14 mouse cellular contexts compared by ENCODE assay signal in the genomic region with DNA sequence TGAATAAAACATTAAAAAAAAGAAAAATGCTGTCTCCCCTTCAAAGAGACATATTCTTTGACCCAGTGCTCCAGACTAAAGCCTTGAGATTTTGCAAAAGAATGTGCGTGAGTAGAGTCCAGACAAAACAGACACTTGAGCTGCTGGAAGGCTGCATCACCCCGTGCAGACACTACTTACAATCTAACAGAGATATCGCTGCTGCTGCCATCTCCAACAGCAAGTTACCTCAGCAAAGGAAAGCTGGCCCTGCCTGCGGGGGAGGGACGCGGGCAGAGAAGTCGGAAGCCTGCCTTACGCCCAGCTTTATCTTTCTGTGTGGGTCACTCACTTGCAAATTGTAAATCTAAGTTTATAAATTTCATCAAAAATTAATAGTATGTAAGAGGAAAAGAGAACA. TPM values are rescaled to one million over a fixed set of nuclear protein-coding genes. Genes with fewer than 3 reads are reported as not detected.
DNase-seq lines count a peak whose midpoint lies in the region; ATAC-seq and TF ChIP-seq lines count a peak whose summit lies in the region.
"Had no signal": no experiment of that assay in that cellular context is flagged by ENCODE, and none has a peak within 500 bp of the region (broad histone marks: within the 10 kb centered on the region; RNA-seq: fewer than 3 reads in every experiment).

No protein-coding gene starts in this region.

- peak overlapping the region; percentile 3; the same call in 1 of the 2 replicates for H3K4me2 ChIP-seq in liver, embryonic 15.5 days
- H3K4me2 ChIP-seq: hindbrain, embryonic 12.5 days; kidney, embryonic 15.5 days; neural tube, embryonic 12.5 days had no signal

- H3K27ac ChIP-seq in left cerebral cortex, adult 2 months: no peak overlapping the region
- H3K27ac ChIP-seq in liver, embryonic 15.5 days (replicated peaks): no peak overlapping the region
- H3K27ac ChIP-seq: hindbrain, embryonic 12.5 days; kidney, embryonic 15.5 days; neural tube, embryonic 12.5 days had no signal

- intact Hi-C loops in left cerebral cortex, postnatal 4 days (cut with DNase I): no loop called here
- intact Hi-C loops in left cerebral cortex, adult 2 months (cut with DNase I): no loop called here
- intact Hi-C loops in left cerebral cortex, postnatal 36 days (cut with DNase I): no loop called here

- DNase-seq in embryo, embryonic 10 days (ENCODE audit: low spot score): peak; percentile 38
- no peak for DNase-seq in embryo, embryonic 9.5 days (ENCODE audit: extremely low spot score)
- peak; percentile 13 for DNase-seq in left cerebral cortex, postnatal 4 days
- no peak for DNase-seq in left cerebral cortex, adult 2 months (ENCODE audit: extremely low spot score in 1 of 2, low spot score in 2 of 2)
- DNase-seq in adrenal gland, postnatal 25 days: peak; percentile 13
- DNase-seq in layer of hippocampus, adult 8-10 months (ENCODE audit: low spot score in 2 of 2): no peak
- no peak for DNase-seq in left cerebral cortex, postnatal 36 days (ENCODE audit: low spot score in 2 of 2)
- DNase-seq: cerebellum, adult 9-11 months; lung, adult 18-20 months; thymus, postnatal 4 days had no signal

- WGBS in liver, embryonic 15.5 days (ENCODE audit: insufficient replicate concordance): 15% methylated on average over 8 of the region's 8 CpGs

- 0 out of 2 replicates have a peak, but pooled peaks have one; percentile 40 for ATAC-seq in liver, embryonic 15.5 days (ENCODE audit: insufficient read depth)

- no peaks in the 10 kb centered on the region for H3K27me3 ChIP-seq in liver, embryonic 15.5 days
- H3K27me3 ChIP-seq: hindbrain, embryonic 12.5 days; kidney, embryonic 15.5 days; neural tube, embryonic 12.5 days had no signal

- H3K9ac ChIP-seq in liver, embryonic 15.5 days: no peak overlapping the region
- H3K9ac ChIP-seq: hindbrain, embryonic 12.5 days; kidney, embryonic 15.5 days; neural tube, embryonic 12.5 days had no signal

- no peak overlapping the region for H3K4me3 ChIP-seq in left cerebral cortex, adult 2 months
- no peak overlapping the region for H3K4me3 ChIP-seq in liver, embryonic 15.5 days (replicated peaks)
- H3K4me3 ChIP-seq: hindbrain, embryonic 12.5 days; kidney, embryonic 15.5 days; neural tube, embryonic 12.5 days had no signal

- no peaks in the 10 kb centered on the region for H3K9me3 ChIP-seq in liver, embryonic 15.5 days (replicated peaks)
- H3K9me3 ChIP-seq: hindbrain, embryonic 12.5 days; kidney, embryonic 15.5 days; neural tube, embryonic 12.5 days had no signal

- no peaks in the 10 kb centered on the region for H3K36me3 ChIP-seq in liver, embryonic 15.5 days (replicated peaks)
- H3K36me3 ChIP-seq: hindbrain, embryonic 12.5 days; kidney, embryonic 15.5 days; neural tube, embryonic 12.5 days had no signal

- no peak for TF ChIP-seq CTCF in left cerebral cortex, adult 2 months (IDR thresholded peaks at IDR 0.05)

- H3K4me1 ChIP-seq in liver, embryonic 15.5 days (replicated peaks): peaks cover 12% of the 10 kb centered on the region
- H3K4me1 ChIP-seq: kidney, embryonic 15.5 days had no signal

RNA-seq across cellular contexts. Expression of a gene that starts 45.1 kb away (rescaled TPM):
- 100 to 1,000 TPM; 169 to 170 TPM for total RNA-seq in left cerebral cortex, postnatal 4 days (2021)
- 100 to 1,000 TPM; 141 to 154 TPM for total RNA-seq in left cerebral cortex, adult 2 months (2021)
- total RNA-seq in adrenal gland, postnatal 25 days (2021): 212 and 215 TPM in 2 replicates
- 112 and 125 TPM in 2 replicates for polyA plus RNA-seq in liver, embryonic 15.5 days (2015; fragmentation: Nextera tagmentation; extraction: Ambion mirVana)
- total RNA-seq in layer of hippocampus, adult 8-10 months (2022): 100 to 1,000 TPM; 126 to 143 (median 141) TPM
- total RNA-seq in left cerebral cortex, postnatal 36 days (2021): 100 to 1,000 TPM; 143 to 160 TPM

Comparison
In these comparisons a context has a peak if more than half of its experiments do, and no peak if none do; other contexts are left out.
1. DNase-seq: peak in embryo, embryonic 10 days (single experiment), left cerebral cortex, postnatal 4 days (single experiment) and adrenal gland, postnatal 25 days (single experiment); none in embryo, embryonic 9.5 days (single experiment), left cerebral cortex, adult 2 months (0 of 2), layer of hippocampus, adult 8-10 months (0 of 2) and left cerebral cortex, postnatal 36 days (0 of 2).